Mouse (Mus musculus) heart, embryonic 14.5 days (tissue): Measurements from ENCODE around the gene Camsap2. TPM values are rescaled to one million over a fixed set of nuclear protein-coding genes. Genes with fewer than 3 reads are reported as not detected.
A peak's percentile ranks its signal among the peaks of the same experiment; 100 is the strongest.

Experiments
- ATAC-seq: fragments of 200-750 bp; cut with Nextera tagmentation; 2 replicates; pipeline ENCODE4 v1.8.0; 2017; ENCODE audit warnings: low read depth, moderate TSS enrichment; ENCODE audit not compliant: insufficient number of reproducible peaks, insufficient read depth, low FRiP score
- H3K27ac ChIP-seq, 2 experiments: fragments of 200-500 bp in 1 of 2; fragments of 300-500 bp in 1 of 2; sonication (generic) in 1 of 2; replicated peaks in 1 of 2; 2 replicates each; pipeline ENCODE4 v1.5.1; 2012 to 2014; ENCODE audit warnings: low read depth in 2 of 2, low read length in 2 of 2, control low read depth in 1 of 2, mild to moderate bottlenecking in 1 of 2, mixed read lengths in 1 of 2; ENCODE audit not compliant: control insufficient read depth in 1 of 2, insufficient read depth in 1 of 2
- H3K27me3 ChIP-seq: fragments of 300-500 bp; sonication (generic); 2 replicates; pipeline ENCODE4 v1.6.1; 2014; ENCODE audit warnings: mild to moderate bottlenecking, low read length, control low read depth; ENCODE audit not compliant: control insufficient read depth, insufficient read depth
- H3K36me3 ChIP-seq: fragments of 300-500 bp; sonication (generic); 2 replicates; pipeline ENCODE4 v1.6.1; 2014; ENCODE audit warnings: mild to moderate bottlenecking, control low read depth, low read length, mixed read lengths; ENCODE audit not compliant: control insufficient read depth, insufficient read depth
- H3K4me1 ChIP-seq, 2 experiments: fragments of 200-500 bp in 1 of 2; fragments of 300-500 bp in 1 of 2; sonication (generic) in 1 of 2; 2 replicates each; pipeline ENCODE4 v1.6.1; 2012 to 2014; ENCODE audit warnings: low read length in 2 of 2, control low read depth in 1 of 2, mixed read lengths in 1 of 2; ENCODE audit not compliant: control insufficient read depth in 2 of 2, insufficient read depth in 2 of 2
- H3K4me2 ChIP-seq: fragments of 300-500 bp; sonication (generic); 2 replicates; pipeline ENCODE4 v1.6.1; 2014; ENCODE audit warnings: mild to moderate bottlenecking, low read length
- H3K4me3 ChIP-seq, 2 experiments: fragments of 200-500 bp in 1 of 2; fragments of 300-500 bp in 1 of 2; sonication (generic) in 1 of 2; 2 replicates each; pipeline ENCODE4 v1.5.1; 2012 to 2014; ENCODE audit warnings: low read length in 2 of 2, mild to moderate bottlenecking in 2 of 2, control low read depth in 1 of 2, low read depth in 1 of 2, moderate library complexity in 1 of 2; ENCODE audit not compliant: control insufficient read depth in 1 of 2, insufficient read depth in 1 of 2
- H3K9ac ChIP-seq: fragments of 300-500 bp; sonication (generic); 2 replicates; pipeline ENCODE4 v1.6.1; 2014; ENCODE audit warnings: mild to moderate bottlenecking, low read length
- H3K9me3 ChIP-seq: fragments of 300-500 bp; sonication (generic); 2 replicates; pipeline ENCODE4 v1.6.1; 2016; ENCODE audit warnings: low read length, control low read depth; ENCODE audit not compliant: control insufficient read depth
- WGBS: fragments of 180-500 bp; shearing (Covaris S2); extraction: QIAGEN DNeasy Blood & Tissue Kit; methylation state at CpG from one replicate; pipeline ENCODE4 v1.1.7; 2014; 5-methylcytosine and 5-hydroxymethylcytosine counted together
- polyA plus RNA-seq: library from polyadenylated mRNA; unstranded; fragments of >200 nt; fragmentation: Nextera tagmentation; extraction: Ambion mirVana; gene quantifications from 2 replicates; pipeline ENCODE4 v1.2.1, GENCODE M21; 2014

The Camsap2 gene
- polyA plus RNA-seq, 1 experiment from 2014 or later, result 13.0 TPM

GRCm38 (mm10) chr1:136358841-136359360, 13.0 kb upstream of the Camsap2 start:
- Histone ChIP-seq H3K4me3 (no peak overlapping the region), H3K36me3 (no peaks in the 10 kb centered on the region), H3K27me3 (no peaks in the 10 kb centered on the region), H3K4me1 (no peaks in the 10 kb centered on the region), H3K9ac (no peak overlapping the region), H3K9me3 (no peaks in the 10 kb centered on the region), H3K27ac (no peak overlapping the region), H3K4me2 (no peak overlapping the region)
- ATAC-seq, result no peak
- 75% methylated on average over 7 of the region's 7 CpGs for WGBS

- no peaks in the 10 kb centered on the region for H3K9me3 ChIP-seq
- ATAC-seq, result no peak
- H3K4me3 ChIP-seq, result no peak overlapping the region
- H3K27ac ChIP-seq, result no peak overlapping the region
- no peak overlapping the region for H3K9ac ChIP-seq
- H3K4me1 ChIP-seq, result 0 out of 4 replicates have a peak, but pooled peaks cover 0 to 2% of the 10 kb centered on the region in 2 experiments
- no peaks in the 10 kb centered on the region for H3K27me3 ChIP-seq
- no peak overlapping the region for H3K4me2 ChIP-seq
- no peaks in the 10 kb centered on the region for H3K36me3 ChIP-seq
- 71% methylated on average over 4 of the region's 4 CpGs for WGBS
Observed at GRCm38 (mm10) chr1:136355651-136356050, 9.7 kb upstream of the Camsap2 start.

- Histone ChIP-seq H3K36me3 (no peaks in the 10 kb centered on the region), H3K9me3 (no peaks in the 10 kb centered on the region), H3K27me3 (no peaks in the 10 kb centered on the region), H3K4me1 (peaks cover 2 to 5% of the 10 kb centered on the region in 2 experiments; a peak in 1 of 4 replicates), H3K9ac (no peak overlapping the region), H3K27ac (no peak overlapping the region), H3K4me3 (no peak overlapping the region), H3K4me2 (no peak overlapping the region)
- 59% methylated on average over 3 of the region's 3 CpGs for WGBS
- no peak for ATAC-seq
Observed at GRCm38 (mm10) chr1:136350699-136351200, 4.8 kb upstream of the Camsap2 start.

- 78% methylated on average over 5 of the region's 5 CpGs for WGBS
- no peak for ATAC-seq
- no peaks in the 10 kb centered on the region for H3K27me3 ChIP-seq
- no peak overlapping the region for H3K4me3 ChIP-seq
- H3K9me3 ChIP-seq, result no peaks in the 10 kb centered on the region
- H3K9ac ChIP-seq, result no peak overlapping the region
- H3K4me1 ChIP-seq, result peaks cover 8 to 19% of the 10 kb centered on the region in 2 experiments
- no peak overlapping the region for H3K4me2 ChIP-seq
- H3K36me3 ChIP-seq, result no peaks in the 10 kb centered on the region
- H3K27ac ChIP-seq, result no peak overlapping the region
Observed at GRCm38 (mm10) chr1:136348137-136348536, 2.2 kb upstream of the Camsap2 start.

GRCm38 (mm10) chr1:136347140-136347539, 1.2 kb upstream of the Camsap2 start:
- H3K4me3 ChIP-seq, result no peak overlapping the region
- no peak overlapping the region for H3K4me2 ChIP-seq
- no peaks in the 10 kb centered on the region for H3K36me3 ChIP-seq
- 63% methylated on average over 4 of the region's 4 CpGs for WGBS
- H3K27ac ChIP-seq, result no peak overlapping the region
- no peaks in the 10 kb centered on the region for H3K27me3 ChIP-seq
- H3K4me1 ChIP-seq, result peaks cover 8 to 20% of the 10 kb centered on the region in 2 experiments
- H3K9ac ChIP-seq, result no peak overlapping the region
- no peaks in the 10 kb centered on the region for H3K9me3 ChIP-seq
- ATAC-seq, result no peak

- 5% methylated on average over 12 of the region's 12 CpGs for WGBS
- Histone ChIP-seq H3K27ac (peak overlapping the region; percentile 11 to 93; a peak in 3 of 4 replicates), H3K4me3 (peak overlapping the region; percentile 67 to 87), H3K9me3 (no peaks in the 10 kb centered on the region), H3K9ac (peak overlapping the region; percentile 82), H3K4me1 (peaks cover 8 to 20% of the 10 kb centered on the region in 2 experiments), H3K4me2 (peak overlapping the region; percentile 87), H3K36me3 (no peaks in the 10 kb centered on the region), H3K27me3 (no peaks in the 10 kb centered on the region)
- ATAC-seq, result 0 out of 2 replicates have a peak, but pooled peaks have one; percentile 3
Observed at GRCm38 (mm10) chr1:136346373-136347035, 600 bp upstream of the Camsap2 start.

- Histone ChIP-seq H3K4me3 (peak overlapping the region; percentile 67 to 87), H3K27me3 (no peaks in the 10 kb centered on the region), H3K4me1 (peaks cover 8 to 16% of the 10 kb centered on the region in 2 experiments), H3K9me3 (no peaks in the 10 kb centered on the region), H3K9ac (peak overlapping the region; percentile 82), H3K4me2 (peak overlapping the region; percentile 87), H3K27ac (peak overlapping the region in 1 of 2 experiments; percentile 93; a peak in 3 of 4 replicates), H3K36me3 (no peaks in the 10 kb centered on the region)
- ATAC-seq, result no peak
- under 1% methylated on average over 22 of the region's 22 CpGs for WGBS
Observed at GRCm38 (mm10) chr1:136344768-136345453, 993 bp downstream of the Camsap2 start.
